Mouse (Mus musculus): ENCODE measurements around the gene Slc22a18. TPM values are rescaled to one million over a fixed set of nuclear protein-coding genes. Genes with fewer than 3 reads are reported as not detected.

The Slc22a18 gene
- total RNA-seq, 2 experiments from 2014 or later, result 0.35 to 0.54 TPM

DNA sequence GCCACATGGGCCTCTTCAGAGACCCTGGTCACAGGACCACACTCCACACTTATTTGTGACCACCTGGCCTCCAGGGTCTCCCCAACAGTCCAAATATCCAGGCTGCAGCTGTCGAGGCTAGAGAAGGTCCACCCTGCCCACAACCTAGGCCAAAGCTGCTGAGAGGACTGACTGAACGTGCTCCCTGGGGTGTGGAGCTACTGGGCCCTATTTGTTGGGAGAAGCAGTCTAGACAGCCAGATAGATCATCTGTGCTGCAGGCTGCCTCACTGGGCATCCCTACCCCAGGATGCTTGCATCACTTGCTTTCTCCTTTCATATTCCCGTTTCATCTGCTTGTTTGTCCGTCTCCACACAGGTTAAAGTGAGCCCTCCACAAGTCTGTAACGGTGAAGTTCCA lies 11.0 kb upstream of the Slc22a18 start:
- no peak for DNase-seq

GRCm38 (mm10) chr7:143463865-143464415 lies 9.6 kb upstream of the Slc22a18 start:
- DNase-seq, result peak; percentile 87

- peak; percentile 64 for DNase-seq
These were observed 8.6 kb upstream of the Slc22a18 start for GRCm38 (mm10) chr7:143464811-143465560.

- DNase-seq, result peak; percentile 88
These were observed 7.3 kb upstream of the Slc22a18 start for GRCm38 (mm10) chr7:143466099-143466677.

DNA sequence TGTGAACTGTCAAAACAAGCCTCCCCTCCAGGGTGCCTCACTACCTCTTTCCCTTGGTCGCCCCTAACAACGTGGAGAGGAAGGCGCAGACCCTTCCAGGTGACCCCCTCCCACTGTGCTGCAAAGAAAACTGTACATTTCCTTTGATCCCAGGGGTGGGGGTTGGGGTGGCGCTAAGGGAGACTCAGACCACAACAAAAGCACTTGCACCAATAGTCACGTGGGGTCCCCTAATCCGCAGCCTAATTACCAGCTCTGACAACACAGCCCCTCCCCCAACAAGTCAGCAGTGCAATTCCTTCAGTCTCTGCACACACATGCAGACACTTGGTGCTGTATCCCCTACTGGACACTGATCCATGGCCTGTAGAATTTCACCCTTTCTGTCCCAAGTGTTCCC lies 5.8 kb upstream of the Slc22a18 start:
- no peak for DNase-seq

GRCm38 (mm10) chr7:143469946-143470345 lies 3.6 kb upstream of the Slc22a18 start:
- peak; percentile 86 for DNase-seq

DNA sequence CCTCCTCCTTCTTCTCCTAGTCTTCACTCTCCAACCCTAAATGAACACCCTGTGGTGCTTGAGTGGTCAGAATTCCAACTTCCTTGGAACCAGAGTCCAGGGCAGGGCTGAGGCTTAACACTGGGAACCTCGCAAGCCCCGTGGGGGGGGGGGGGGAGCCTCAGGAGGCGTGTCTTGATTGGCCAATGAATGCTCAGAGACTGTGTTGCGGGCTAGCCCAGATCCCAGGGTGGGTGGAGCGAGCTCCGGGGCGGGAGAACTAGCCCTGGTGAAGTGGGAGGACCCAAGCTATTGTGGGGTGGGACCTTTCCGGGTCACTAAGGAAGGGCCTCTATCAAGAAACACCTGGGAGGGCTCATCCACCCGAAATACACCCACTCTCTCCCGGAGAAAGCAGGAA lies 1.3 kb downstream of the Slc22a18 start:
- no peak for DNase-seq

DNA sequence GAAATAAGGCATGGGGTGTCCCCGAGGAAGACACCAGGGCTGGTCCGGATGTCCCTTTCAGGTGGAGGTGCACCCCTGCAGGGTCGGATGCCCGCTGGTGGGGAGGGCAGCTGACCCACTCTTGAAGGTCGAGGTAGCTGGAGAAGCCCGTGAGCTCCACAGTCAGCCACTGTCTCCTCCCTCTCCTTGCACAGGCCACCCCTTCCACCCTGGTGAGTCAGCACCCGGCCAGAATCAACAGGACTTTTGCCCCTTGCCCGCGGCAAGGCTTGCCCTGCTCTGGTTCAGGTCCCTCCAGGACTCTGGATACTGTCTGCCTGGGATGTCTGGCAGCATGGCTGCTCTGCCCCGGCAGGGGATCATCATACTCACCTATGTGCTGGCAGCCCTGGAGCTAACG lies 2.3 kb downstream of the Slc22a18 start:
- DNase-seq, result no peak

GRCm38 (mm10) chr7:143476702-143477335 lies 3.3 kb downstream of the Slc22a18 start:
- no peak for DNase-seq

DNA sequence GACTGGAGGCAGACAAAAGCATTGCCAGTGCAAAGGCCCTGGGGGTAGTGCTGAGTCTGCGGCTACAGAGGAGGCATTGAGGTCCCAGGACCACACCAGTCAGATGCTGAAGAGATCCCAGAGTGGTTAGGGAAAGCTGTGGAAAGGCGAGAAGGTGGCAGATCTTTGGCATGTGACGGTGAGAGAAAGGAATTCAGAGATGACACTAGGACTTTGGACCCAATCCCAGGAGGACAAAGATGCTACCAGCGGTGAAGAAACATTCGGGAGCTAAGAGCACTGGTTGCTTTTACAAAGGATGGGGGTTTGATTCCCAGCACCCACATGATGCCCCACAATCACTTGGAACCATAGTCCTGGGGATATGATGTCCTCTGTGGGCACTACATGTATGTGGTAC lies 4.3 kb downstream of the Slc22a18 start:
- DNase-seq, result no peak

- peak; percentile 81 for DNase-seq
These were observed 7.0 kb downstream of the Slc22a18 start for GRCm38 (mm10) chr7:143480498-143480897.

GRCm38 (mm10) chr7:143481806-143482387 lies 8.4 kb downstream of the Slc22a18 start:
- DNase-seq, result no peak

- DNase-seq, result no peak
These were observed 9.0 kb downstream of the Slc22a18 start for GRCm38 (mm10) chr7:143482541-143482940.

DNA sequence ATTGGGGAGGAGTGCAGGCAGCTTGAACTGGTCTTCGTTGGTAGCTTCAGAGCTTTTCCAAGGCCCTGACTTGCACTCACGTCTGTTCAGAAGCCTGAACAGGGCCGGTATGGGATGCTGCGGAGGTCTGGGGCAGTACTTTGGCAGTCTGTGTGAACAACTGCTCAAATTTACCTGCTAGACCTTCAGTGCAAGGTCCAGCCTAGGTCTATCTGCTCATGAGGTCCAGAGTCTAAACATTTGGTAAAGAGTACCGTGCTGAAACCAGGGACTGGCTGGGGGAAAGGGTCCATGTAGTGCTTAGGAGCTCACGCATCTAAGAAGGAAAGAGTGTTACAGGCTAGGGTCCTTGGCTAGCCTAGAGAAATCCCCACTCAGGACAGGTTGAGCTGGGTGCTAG lies 16.2 kb downstream of the Slc22a18 start:
- DNase-seq, result no peak

- no peak for DNase-seq
These were observed 20.1 kb downstream of the Slc22a18 start for GRCm38 (mm10) chr7:143493616-143494126.

DNA sequence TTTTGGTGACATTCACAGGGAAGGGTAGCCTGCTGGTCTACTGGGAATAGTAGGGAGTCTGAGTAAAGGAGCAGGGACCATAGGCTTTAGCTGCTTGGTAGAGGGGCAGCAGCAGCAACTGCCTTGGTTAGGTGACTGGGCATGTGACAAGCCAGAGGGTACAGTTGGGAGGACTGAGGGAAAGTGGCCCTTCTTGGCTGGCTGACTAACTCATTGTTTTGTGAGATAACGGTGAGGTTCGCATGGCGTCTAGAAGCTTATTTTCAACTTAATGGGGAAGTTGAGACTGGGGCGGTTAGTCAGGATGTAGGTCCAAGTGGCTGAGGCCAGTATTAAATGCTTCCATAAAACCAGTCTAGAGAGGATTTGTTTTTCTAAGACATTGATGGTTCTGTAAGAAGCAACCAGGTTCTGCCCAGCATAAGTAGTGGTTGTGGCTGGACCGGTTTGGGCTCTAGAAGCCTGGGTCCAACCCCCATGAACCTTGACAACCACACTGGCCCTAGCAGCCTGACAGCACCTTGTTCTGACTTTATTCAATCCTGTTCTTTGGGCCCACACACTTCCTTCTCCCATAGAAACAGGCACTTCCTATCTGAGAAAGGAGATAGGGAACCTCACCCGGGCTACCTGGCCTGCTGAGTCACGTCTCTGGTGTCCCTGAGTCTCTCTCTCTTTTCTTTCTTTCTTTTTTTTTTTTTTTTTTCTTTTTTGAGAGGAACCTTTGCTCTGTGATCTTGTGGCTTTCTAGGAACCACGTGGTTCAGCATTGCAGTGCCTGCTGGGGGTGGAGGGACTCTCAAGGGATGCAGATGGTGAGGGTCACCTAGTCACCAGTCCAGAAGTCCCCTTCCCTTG lies 21.8 kb downstream of the Slc22a18 start:
- DNase-seq, result no peak

- no peak for DNase-seq
These were observed 25.0 kb downstream of the Slc22a18 start for GRCm38 (mm10) chr7:143498584-143498983.

GRCm38 (mm10) chr7:143500912-143501311 lies 27.4 kb downstream of the Slc22a18 start:
- DNase-seq, result no peak

- DNase-seq, result peak; percentile 56
These were observed 28.3 kb downstream of the Slc22a18 start for GRCm38 (mm10) chr7:143501643-143502417.

- DNase-seq, result no peak
These were observed 29.1 kb downstream of the Slc22a18 start, which contains the start of gene Phlda2 for GRCm38 (mm10) chr7:143502418-143503200. Phlda2 (minus strand) TSS chr7:143503150.
